Mouse (Mus musculus) liver, embryonic 14.5 days (tissue): Measurements from ENCODE around the gene Ccser1. TPM values are rescaled to one million over a fixed set of nuclear protein-coding genes. Genes with fewer than 3 reads are reported as not detected.

Experiments used
- ATAC-seq: fragments of 200-750 bp; cut with Nextera tagmentation; 2 replicates; pipeline ENCODE4 v1.8.0; 2017; ENCODE audit warnings: moderate number of reproducible peaks, mild to moderate bottlenecking, moderate library complexity; ENCODE audit not compliant: insufficient read depth
- DNase-seq, 3 experiments: peaks; one replicate each; pipeline ENCODE4 v3.0.0-alpha.2; 2012 to 2013; ENCODE audit warnings: low read depth in 3 of 3, low spot score in 3 of 3
- H3K27ac ChIP-seq: fragments of 300-500 bp; sonication (generic); 2 replicates; pipeline ENCODE4 v1.5.1; 2014; ENCODE audit warnings: moderate library complexity, mild to moderate bottlenecking, control low read depth, inconsistent platforms
- H3K27me3 ChIP-seq: fragments of 300-500 bp; sonication (generic); 2 replicates; pipeline ENCODE4 v1.6.1; 2014; ENCODE audit warnings: mild to moderate bottlenecking, low read length, moderate library complexity; ENCODE audit not compliant: control insufficient read depth, insufficient read depth
- H3K36me3 ChIP-seq: fragments of 300-500 bp; sonication (generic); replicated peaks from 2 replicates; pipeline ENCODE4 v1.6.1; 2014; ENCODE audit warnings: low read depth; ENCODE audit not compliant: control insufficient read depth, insufficient read depth
- H3K4me1 ChIP-seq, 2 experiments: fragments of 200-500 bp in 1 of 2; fragments of 300-500 bp in 1 of 2; sonication (generic) in 1 of 2; replicated peaks; 2 replicates each; pipeline ENCODE4 v1.6.1; 2012 to 2014; ENCODE audit warnings: antibody characterized with exemption in 1 of 2, inconsistent platforms in 1 of 2, low read length in 1 of 2; ENCODE audit not compliant: control insufficient read depth in 2 of 2, insufficient read depth in 2 of 2
- H3K4me2 ChIP-seq: fragments of 300-500 bp; sonication (generic); 2 replicates; pipeline ENCODE4 v1.6.1; 2014; ENCODE audit warnings: low read depth, mild to moderate bottlenecking, control low read depth, moderate library complexity
- H3K4me3 ChIP-seq, 2 experiments: fragments of 200-500 bp in 1 of 2; fragments of 300-500 bp in 1 of 2; sonication (generic) in 1 of 2; 2 replicates each; pipeline ENCODE4 v1.5.1; 2012 to 2014; ENCODE audit warnings: low read depth in 2 of 2, low read length in 2 of 2, mild to moderate bottlenecking in 2 of 2, control low read depth in 1 of 2, inconsistent platforms in 1 of 2, moderate library complexity in 1 of 2; ENCODE audit not compliant: insufficient read depth in 1 of 2
- H3K9ac ChIP-seq: fragments of 300-500 bp; sonication (generic); replicated peaks from 2 replicates; pipeline ENCODE4 v1.6.1; 2014; ENCODE audit warnings: mild to moderate bottlenecking, control low read depth, moderate library complexity
- H3K9me3 ChIP-seq: fragments of 300-500 bp; sonication (generic); 2 replicates; pipeline ENCODE4 v1.6.1; 2016; ENCODE audit warnings: low read length, mixed read lengths; ENCODE audit not compliant: control insufficient read depth
- CTCF ChIP-seq: IDR thresholded peaks from 2 replicates; pipeline ENCODE4 v1.5.1; 2016; ENCODE audit warnings: antibody characterized with exemption, low read depth, control low read depth
- EP300 ChIP-seq: IDR thresholded peaks from 2 replicates; pipeline ENCODE4 v1.6.1; 2016; ENCODE audit warnings: antibody characterized with exemption, low read depth
- WGBS: fragments of 180-500 bp; shearing (Covaris S2); extraction: QIAGEN DNeasy Blood & Tissue Kit; methylation state at CpG from one replicate; pipeline ENCODE4 v1.1.7; 2014; ENCODE audit not compliant: insufficient replicate concordance; 5-methylcytosine and 5-hydroxymethylcytosine counted together
- polyA plus RNA-seq, 2 experiments: library from polyadenylated mRNA; depleted of rRNA in 1 of 2; stranded (reverse) in 1 of 2; unstranded in 1 of 2; fragments of >200 nt; fragmentation: Nextera tagmentation in 1 of 2; extraction: Ambion mirVana in 1 of 2; gene quantifications; 2 replicates each; pipeline versions ENCODE4 v1.2.1 to v1.2.3; 2012 to 2014

Ccser1 gene
- polyA plus RNA-seq, 2 experiments, result 0.09 TPM

- Histone ChIP-seq H3K27me3 (no peaks in the 10 kb centered on the region), H3K27ac (no peak overlapping the region), H3K4me3 (no peak overlapping the region), H3K36me3 (no peaks in the 10 kb centered on the region), H3K4me1 (no peaks in the 10 kb centered on the region), H3K4me2 (no peak overlapping the region), H3K9ac (no peak overlapping the region), H3K9me3 (no peaks in the 10 kb centered on the region)
- 41% methylated on average over 2 of the region's 2 CpGs for WGBS
- no peak for DNase-seq
- ATAC-seq, result no peak
- TF ChIP-seq CTCF (no peak), EP300 (no peak)
Measured at GRCm38 (mm10) chr6:61515310-61515709, 335.2 kb downstream of the Ccser1 start.

- ATAC-seq (no peak), DNase-seq (no peak)
- no peaks in the 10 kb centered on the region for H3K27me3 ChIP-seq
- no peak for TF ChIP-seq CTCF
- TF ChIP-seq EP300, result no peak
- no peaks in the 10 kb centered on the region for H3K4me1 ChIP-seq
- H3K9me3 ChIP-seq, result no peaks in the 10 kb centered on the region
- H3K27ac ChIP-seq, result no peak overlapping the region
- no peak overlapping the region for H3K9ac ChIP-seq
- H3K4me3 ChIP-seq, result no peak overlapping the region
- 50% methylated on average over 2 of the region's 2 CpGs for WGBS
- H3K36me3 ChIP-seq, result no peaks in the 10 kb centered on the region
- H3K4me2 ChIP-seq, result no peak overlapping the region
Measured at GRCm38 (mm10) chr6:61521587-61521986, 341.5 kb downstream of the Ccser1 start.

GRCm38 (mm10) chr6:61522108-61522507 is 342.0 kb downstream of the Ccser1 start:
- WGBS, result 70% methylated on average over 3 of the region's 3 CpGs
- Histone ChIP-seq H3K36me3 (no peaks in the 10 kb centered on the region), H3K9ac (no peak overlapping the region), H3K9me3 (no peaks in the 10 kb centered on the region), H3K4me3 (no peak overlapping the region), H3K4me1 (no peaks in the 10 kb centered on the region), H3K4me2 (no peak overlapping the region), H3K27me3 (no peaks in the 10 kb centered on the region), H3K27ac (no peak overlapping the region)
- no peak for ATAC-seq
- TF ChIP-seq CTCF, result no peak
- TF ChIP-seq EP300, result no peak
- DNase-seq, result no peak

- Histone ChIP-seq H3K4me2 (no peak overlapping the region), H3K4me3 (no peak overlapping the region), H3K9ac (no peak overlapping the region), H3K36me3 (no peaks in the 10 kb centered on the region), H3K9me3 (no peaks in the 10 kb centered on the region), H3K27ac (no peak overlapping the region), H3K27me3 (no peaks in the 10 kb centered on the region), H3K4me1 (no peaks in the 10 kb centered on the region)
- DNase-seq (no peak), ATAC-seq (no peak)
- TF ChIP-seq EP300, result no peak
- TF ChIP-seq CTCF, result no peak
- 36% methylated on average over 14 of the region's 14 CpGs for WGBS
Measured at GRCm38 (mm10) chr6:61523748-61524493, 343.8 kb downstream of the Ccser1 start.

GRCm38 (mm10) chr6:61540732-61541131 is 360.6 kb downstream of the Ccser1 start:
- no peaks in the 10 kb centered on the region for H3K27me3 ChIP-seq
- H3K9ac ChIP-seq, result no peak overlapping the region
- H3K4me1 ChIP-seq, result no peaks in the 10 kb centered on the region
- no peaks in the 10 kb centered on the region for H3K9me3 ChIP-seq
- H3K4me3 ChIP-seq, result no peak overlapping the region
- TF ChIP-seq EP300 (no peak), CTCF (no peak)
- ATAC-seq, result no peak
- H3K27ac ChIP-seq, result no peak overlapping the region
- no peak for DNase-seq
- no peak overlapping the region for H3K4me2 ChIP-seq
- H3K36me3 ChIP-seq, result no peaks in the 10 kb centered on the region
